Mouse (Mus musculus) ES-E14 (cell line): ENCODE measurements around the gene Kbtbd8.

Source experiments
- CHD2 ChIP-seq: IDR thresholded peaks from 2 replicates; pipeline ENCODE4 v1.6.1; 2014; ENCODE audit warnings: mild to moderate bottlenecking, low read depth, low read length, inconsistent platforms
- HCFC1 ChIP-seq: IDR thresholded peaks from 2 replicates; pipeline ENCODE4 v1.6.1; 2012; ENCODE audit warnings: low read length, inconsistent platforms, borderline replicate concordance; ENCODE audit not compliant: insufficient read depth
- MAFK ChIP-seq: IDR thresholded peaks from 2 replicates; pipeline ENCODE4 v1.6.1; 2014; ENCODE audit warnings: mild to moderate bottlenecking, low read depth, low read length, inconsistent platforms; ENCODE audit not compliant: insufficient read depth
- ZC3H11A ChIP-seq: IDR thresholded peaks from 2 replicates; pipeline ENCODE4 v1.6.1; 2012; ENCODE audit warnings: low read depth, mild to moderate bottlenecking, inconsistent platforms, low read length, borderline replicate concordance
- ZNF384 ChIP-seq: IDR thresholded peaks from 2 replicates; pipeline ENCODE4 v1.6.1; 2012; ENCODE audit warnings: low read depth, low read length, inconsistent platforms

- TF ChIP-seq ZNF384 (no peak), CHD2 (no peak), ZC3H11A (no peak), MAFK (no peak), HCFC1 (no peak)
Measured at GRCm38 (mm10) chr6:95116513-95116912, 527 bp upstream of the Kbtbd8 start.
